Mouse (Mus musculus): ENCODE measurements around the gene Creb5.

The Creb5 gene

GRCm38 (mm10) chr6:53714908-53715321 lies 427.8 kb downstream of the Creb5 start:
- no peak for DNase-seq

GRCm38 (mm10) chr6:53716013-53716412 lies 428.9 kb downstream of the Creb5 start:
- DNase-seq, result no peak

- DNase-seq, result no peak
Measured at GRCm38 (mm10) chr6:53720009-53720408, 432.9 kb downstream of the Creb5 start.

- DNase-seq, result peak; percentile 79
Measured at GRCm38 (mm10) chr6:53721595-53721994, 434.5 kb downstream of the Creb5 start.

GRCm38 (mm10) chr6:53722694-53723093 lies 435.6 kb downstream of the Creb5 start:
- no peak for DNase-seq

GRCm38 (mm10) chr6:53730487-53730886 lies 443.4 kb downstream of the Creb5 start:
- no peak for DNase-seq

- peak; percentile 18 for DNase-seq
Measured at GRCm38 (mm10) chr6:53730996-53731485, 444.0 kb downstream of the Creb5 start.

GRCm38 (mm10) chr6:53733546-53733945 lies 446.5 kb downstream of the Creb5 start:
- no peak for DNase-seq

GRCm38 (mm10) chr6:53733999-53734398 lies 446.9 kb downstream of the Creb5 start:
- no peak for DNase-seq

GRCm38 (mm10) chr6:53735696-53736095 lies 448.6 kb downstream of the Creb5 start:
- no peak for DNase-seq

- no peak for DNase-seq
Measured at GRCm38 (mm10) chr6:53738206-53738605, 451.1 kb downstream of the Creb5 start.

GRCm38 (mm10) chr6:53741222-53741621 lies 454.2 kb downstream of the Creb5 start:
- DNase-seq, result no peak

Data from kidney, adult 18-20 months (tissue).